Mouse (Mus musculus) ovary, adult 10 weeks (tissue): Measurements from ENCODE around the gene Acrv1. TPM values are rescaled to one million over a fixed set of nuclear protein-coding genes. Genes with fewer than 3 reads are reported as not detected.

Experiments used
- polyA plus RNA-seq: library from polyadenylated mRNA; stranded (reverse); fragments of 350-450 nt; fragmentation: Illumina TruSeq; extraction: RNeasy Lipid Tissue Mini Kit (QIAGEN cat#74804); gene quantifications from one replicate; pipeline ENCODE4 v1.2.3, GENCODE M21; 2014

Gene Acrv1
- polyA plus RNA-seq: not detected

GRCm38 (mm10) chr9:36692920-36693319, at the start of gene Acrv1:
Acrv1 (plus strand) TSS chr9:36693220.

GRCm38 (mm10) chr9:36643276-36643675, 49.7 kb upstream of the Acrv1 start, which contains the start of gene A630095E13Rik:
A630095E13Rik (minus strand) TSS chr9:36643376.

GRCm38 (mm10) chr9:36727034-36727755, 34.2 kb downstream of the Acrv1 start, which contains the start of gene Chek1:
Chek1 (minus strand) TSS chr9:36727065.

Other genes with a start within 250 kb of the Acrv1 start
- not detected for gene Gm9513, start 217.6 kb upstream of the Acrv1 start, polyA plus RNA-seq
- not detected for gene Gm5615, start 151.3 kb upstream of the Acrv1 start, polyA plus RNA-seq
- not detected for gene Gm17689, start 110.6 kb upstream of the Acrv1 start, polyA plus RNA-seq
- 1.00 TPM for gene A630095E13Rik, start 49.8 kb upstream of the Acrv1 start, polyA plus RNA-seq
- gene Chek1, start 33.8 kb downstream of the Acrv1 start, polyA plus RNA-seq: 130 TPM
- gene Stt3a, start 74.5 kb downstream of the Acrv1 start, polyA plus RNA-seq: 672 TPM
- gene Ei24, start 104.2 kb downstream of the Acrv1 start, polyA plus RNA-seq: 201 TPM
- 9.0 TPM for gene Fez1, start 128.6 kb downstream of the Acrv1 start, polyA plus RNA-seq